Mouse (Mus musculus): ENCODE data around the gene Runx2. TPM values are rescaled to one million over a fixed set of nuclear protein-coding genes. Genes with fewer than 3 reads are reported as not detected.

Gene Runx2
- total RNA-seq, 2 experiments from 2014 or later = 11.6 to 29.5 TPM

DNA sequence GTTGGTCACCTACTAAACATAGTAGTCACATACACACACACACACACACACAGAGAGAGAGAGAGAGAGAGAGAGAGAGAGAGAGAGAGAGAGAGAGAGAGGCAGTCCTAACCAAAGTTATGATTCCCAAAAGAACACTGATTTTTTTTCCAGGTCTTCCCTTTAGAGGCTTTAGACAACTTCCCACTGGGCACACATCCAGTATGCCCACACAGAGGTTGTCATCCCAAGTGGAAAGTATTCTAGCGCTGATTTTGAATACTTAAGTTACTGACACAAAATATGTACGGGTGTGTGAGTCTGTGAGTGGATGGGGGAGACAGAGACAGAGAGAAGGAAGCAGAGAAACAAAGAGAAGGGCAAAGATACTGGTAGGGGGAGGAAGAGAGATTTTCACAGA lies 265.0 kb downstream of the Runx2 start:
- DNase-seq (ENCODE audit: low spot score in 2 of 2) = no peak

GRCm38 (mm10) chr17:44547922-44548321 lies 266.7 kb downstream of the Runx2 start:
- DNase-seq (ENCODE audit: low spot score in 2 of 2) = no peak

GRCm38 (mm10) chr17:44546801-44547200 lies 267.8 kb downstream of the Runx2 start:
- no peak for DNase-seq (ENCODE audit: low spot score in 2 of 2)

- DNase-seq (ENCODE audit: low spot score in 2 of 2) = no peak
These were observed 269.3 kb downstream of the Runx2 start for GRCm38 (mm10) chr17:44545141-44545813.

GRCm38 (mm10) chr17:44542706-44543105 lies 271.9 kb downstream of the Runx2 start:
- DNase-seq (ENCODE audit: low spot score in 2 of 2) = no peak

DNA sequence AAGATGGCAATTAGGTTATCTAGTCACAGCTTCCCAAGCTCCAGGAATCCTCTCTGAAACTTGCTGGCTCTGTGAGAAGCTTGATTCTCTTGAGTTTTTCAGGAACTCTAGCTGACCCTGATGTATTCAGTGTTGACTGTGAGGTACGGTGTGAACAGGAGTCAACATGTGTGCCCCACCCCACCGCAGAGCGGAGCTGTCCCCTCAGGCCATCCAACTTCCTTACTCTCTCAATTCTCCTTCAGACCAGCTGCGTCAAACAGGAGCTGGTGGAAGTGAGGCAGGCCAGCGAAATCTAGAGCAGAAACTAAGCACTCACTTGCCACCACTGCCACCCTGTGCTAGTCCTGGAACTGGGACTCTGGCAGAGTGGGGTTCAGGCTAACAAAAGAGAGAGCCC lies 273.9 kb downstream of the Runx2 start:
- DNase-seq (ENCODE audit: low spot score in 2 of 2) = no peak

- DNase-seq (ENCODE audit: low spot score in 2 of 2) = no peak
These were observed 275.7 kb downstream of the Runx2 start for GRCm38 (mm10) chr17:44538921-44539320.

- DNase-seq (ENCODE audit: low spot score in 2 of 2) = peak; percentile 37 to 42
These were observed 284.6 kb downstream of the Runx2 start for GRCm38 (mm10) chr17:44530000-44530399.

DNA sequence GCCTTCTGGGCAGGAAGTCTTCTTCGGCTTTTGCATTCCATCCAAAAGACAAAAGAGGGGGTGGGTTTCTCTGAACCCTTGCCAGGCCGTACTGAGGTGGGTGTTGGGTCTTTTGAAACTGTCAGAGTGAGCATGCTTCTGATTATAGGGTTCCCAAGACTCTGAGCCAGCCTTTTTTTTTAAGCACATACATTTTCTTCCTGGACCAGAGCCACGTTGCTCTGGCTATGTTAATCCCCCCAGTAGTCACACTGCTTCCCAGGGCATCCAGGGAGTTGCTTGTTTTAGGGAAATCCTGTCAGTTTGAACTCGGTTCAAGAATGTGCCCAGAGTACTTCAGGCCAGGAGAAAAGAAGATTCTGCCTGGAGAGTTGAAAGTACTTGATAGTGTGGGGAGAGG lies 286.0 kb downstream of the Runx2 start:
- no peak for DNase-seq (ENCODE audit: low spot score in 2 of 2)

- no peak for DNase-seq (ENCODE audit: low spot score in 2 of 2)
These were observed 290.5 kb downstream of the Runx2 start for GRCm38 (mm10) chr17:44524146-44524545.

DNA sequence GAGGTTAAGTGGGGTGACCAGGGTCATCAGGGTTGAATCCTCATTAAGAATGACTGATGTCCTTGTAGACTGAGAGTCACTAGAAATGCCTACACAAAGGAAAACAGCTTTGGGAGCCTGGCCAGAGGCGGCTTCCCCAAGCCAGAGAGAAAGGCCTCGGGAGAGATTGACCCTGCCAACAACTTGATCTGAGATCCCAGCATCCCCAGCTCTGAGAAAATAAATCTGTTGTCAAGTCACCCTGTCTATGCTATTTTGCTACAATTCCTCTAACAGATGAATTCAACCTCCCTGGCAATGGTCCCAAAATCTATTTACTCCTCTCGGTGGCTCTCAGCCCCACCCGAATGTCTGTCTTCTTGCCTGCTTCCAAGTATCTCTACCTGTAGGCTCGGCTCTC lies 291.7 kb downstream of the Runx2 start:
- peak in 1 of 2 experiments; percentile 9 for DNase-seq (ENCODE audit: low spot score in 2 of 2)

DNA sequence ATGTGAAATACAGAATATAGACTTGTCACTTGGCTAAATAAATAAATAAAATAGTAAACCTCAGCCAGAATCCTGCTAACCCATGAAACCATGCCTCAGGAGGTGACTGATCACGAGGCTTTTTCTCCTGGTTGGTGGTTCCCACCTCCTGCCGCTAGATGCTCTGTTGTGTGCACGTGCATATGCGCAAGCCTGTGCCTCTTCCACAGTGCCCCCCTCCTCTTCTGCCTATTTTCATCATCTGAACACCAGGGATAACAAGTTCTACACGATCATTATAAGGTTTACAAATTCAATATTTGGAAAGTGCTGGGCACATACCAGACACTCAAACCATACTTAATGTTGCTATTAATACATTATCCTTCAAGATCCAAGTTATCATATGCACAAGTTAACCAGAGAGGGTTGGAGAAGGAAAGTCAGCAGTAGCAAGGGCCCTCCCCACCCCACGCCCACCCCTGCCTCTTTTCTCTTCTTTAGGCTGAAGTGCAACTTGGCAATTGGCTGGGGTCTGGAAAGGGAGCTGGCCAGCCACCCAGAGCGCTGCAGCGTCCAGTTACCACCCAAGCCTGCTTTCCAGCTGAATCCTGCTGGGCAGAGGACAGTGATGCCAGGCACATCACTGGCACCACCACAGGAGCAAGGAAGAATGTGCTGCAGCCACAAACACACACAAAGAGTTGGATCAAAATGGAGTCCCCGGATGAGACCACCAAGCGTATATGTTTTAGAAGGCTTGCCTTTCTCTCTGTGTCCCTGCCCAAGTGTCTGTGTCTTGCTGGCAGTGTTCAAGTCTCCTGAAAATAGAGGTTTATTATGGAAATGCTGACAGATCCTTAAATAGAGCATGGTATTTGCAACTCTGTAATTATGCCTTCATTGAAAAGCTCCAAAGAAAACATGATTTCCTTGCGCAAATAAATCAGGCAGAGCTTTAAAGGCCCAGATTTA lies 294.2 kb downstream of the Runx2 start:
- DNase-seq (ENCODE audit: low spot score in 2 of 2) = no peak

DNA sequence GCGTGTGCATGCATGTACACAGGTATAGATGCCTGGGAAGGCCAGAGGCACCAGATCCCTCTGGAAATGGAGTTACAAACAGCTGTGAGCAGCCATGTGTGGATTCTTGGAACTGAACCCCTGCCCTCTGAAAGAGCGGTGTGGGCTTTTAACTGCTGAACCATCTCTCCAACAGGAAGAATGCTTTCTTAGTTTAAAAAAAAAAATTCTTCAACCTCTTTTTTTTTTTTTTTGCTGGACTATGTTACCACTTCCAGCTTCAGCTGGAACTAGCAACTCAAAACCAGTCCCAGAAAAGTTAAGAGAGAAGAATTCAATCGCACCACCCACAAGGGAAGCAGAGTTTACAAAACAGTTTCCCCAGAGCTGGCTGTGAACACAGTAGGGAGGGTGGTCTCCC lies 295.2 kb downstream of the Runx2 start:
- DNase-seq (ENCODE audit: low spot score in 2 of 2) = no peak

DNA sequence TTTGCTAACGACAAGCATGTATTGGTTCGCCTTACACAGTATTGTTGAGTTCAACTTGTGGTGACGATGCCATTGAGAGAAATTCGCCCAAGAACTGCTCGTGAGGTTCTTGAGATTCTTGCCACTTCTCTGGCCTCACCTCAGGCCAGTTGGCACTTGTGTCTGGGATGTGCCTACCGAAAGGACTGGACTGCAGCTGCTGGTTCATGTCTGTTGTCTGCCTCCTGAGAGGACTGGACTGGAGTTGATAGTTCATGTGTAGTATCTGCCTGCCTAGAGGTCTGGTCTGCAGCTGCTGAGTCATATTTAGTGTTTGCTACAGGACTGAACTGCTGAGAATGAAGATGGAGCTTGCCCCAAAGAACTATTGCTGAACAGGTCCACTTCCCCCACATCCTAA lies 296.4 kb downstream of the Runx2 start:
- DNase-seq (ENCODE audit: low spot score in 2 of 2) = no peak

GRCm38 (mm10) chr17:44508198-44508715 lies 306.3 kb downstream of the Runx2 start:
- no peak for DNase-seq (ENCODE audit: low spot score in 2 of 2)

- no peak for DNase-seq (ENCODE audit: low spot score in 2 of 2)
These were observed 306.9 kb downstream of the Runx2 start for GRCm38 (mm10) chr17:44507741-44508140.

DNA sequence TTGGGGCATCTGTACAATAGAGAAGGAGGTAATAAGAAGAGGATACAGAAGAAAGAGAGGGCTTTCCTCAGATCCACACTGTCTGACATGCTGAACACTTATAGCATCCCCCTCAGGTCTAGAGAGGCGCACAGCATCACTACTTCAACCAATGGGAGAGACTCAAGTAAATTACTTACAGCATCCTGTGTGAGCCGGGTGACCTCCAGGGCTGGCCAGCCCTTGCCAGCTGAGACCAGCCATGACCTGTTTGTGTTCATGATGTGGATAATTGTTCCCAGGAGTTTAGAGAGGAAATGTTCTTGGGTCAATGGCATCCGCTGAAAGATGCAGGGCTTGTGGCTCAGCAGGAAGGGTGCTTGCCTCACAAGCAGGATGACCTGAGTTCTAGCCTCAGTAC lies 308.1 kb downstream of the Runx2 start:
- no peak for DNase-seq (ENCODE audit: low spot score in 2 of 2)

GRCm38 (mm10) chr17:44504794-44505317 lies 309.7 kb downstream of the Runx2 start:
- no peak for DNase-seq (ENCODE audit: low spot score in 2 of 2)

DNA sequence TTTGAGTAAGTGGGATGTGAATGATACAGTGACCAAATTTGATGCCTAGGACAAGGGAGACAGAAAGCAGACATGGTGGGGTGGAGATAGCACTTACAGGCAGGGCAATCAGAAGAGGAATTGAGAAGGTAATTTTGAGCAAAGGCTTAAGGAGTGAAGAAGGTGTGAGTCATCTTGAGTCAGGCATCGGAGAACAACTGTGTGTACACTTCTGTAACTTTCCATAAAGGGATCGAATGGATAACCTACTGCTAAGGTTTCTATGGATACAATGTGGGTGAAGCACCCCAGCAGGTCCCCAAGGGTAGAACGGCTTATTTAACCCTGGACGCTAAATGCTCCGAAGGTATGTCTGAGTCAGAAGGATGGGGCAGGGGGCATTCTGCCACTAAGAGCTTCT lies 312.4 kb downstream of the Runx2 start:
- no peak for DNase-seq (ENCODE audit: low spot score in 2 of 2)

GRCm38 (mm10) chr17:44500306-44500899 lies 314.2 kb downstream of the Runx2 start:
- DNase-seq (ENCODE audit: low spot score in 2 of 2) = peak; percentile 8 to 31

GRCm38 (mm10) chr17:44490164-44490794 lies 324.3 kb downstream of the Runx2 start:
- no peak for DNase-seq (ENCODE audit: low spot score in 2 of 2)
